Mouse (Mus musculus) kidney, postnatal 36 days (tissue): ENCODE measurements around the gene Akr7a5.
A peak's percentile ranks its signal among the peaks of the same experiment; 100 is the strongest.

Experiments
- DNase-seq, 2 experiments: peaks; one replicate each; pipeline ENCODE4 v3.0.0; 2021 to 2022; ENCODE audit warnings: mixed read lengths in 2 of 2

Gene Akr7a5

DNA sequence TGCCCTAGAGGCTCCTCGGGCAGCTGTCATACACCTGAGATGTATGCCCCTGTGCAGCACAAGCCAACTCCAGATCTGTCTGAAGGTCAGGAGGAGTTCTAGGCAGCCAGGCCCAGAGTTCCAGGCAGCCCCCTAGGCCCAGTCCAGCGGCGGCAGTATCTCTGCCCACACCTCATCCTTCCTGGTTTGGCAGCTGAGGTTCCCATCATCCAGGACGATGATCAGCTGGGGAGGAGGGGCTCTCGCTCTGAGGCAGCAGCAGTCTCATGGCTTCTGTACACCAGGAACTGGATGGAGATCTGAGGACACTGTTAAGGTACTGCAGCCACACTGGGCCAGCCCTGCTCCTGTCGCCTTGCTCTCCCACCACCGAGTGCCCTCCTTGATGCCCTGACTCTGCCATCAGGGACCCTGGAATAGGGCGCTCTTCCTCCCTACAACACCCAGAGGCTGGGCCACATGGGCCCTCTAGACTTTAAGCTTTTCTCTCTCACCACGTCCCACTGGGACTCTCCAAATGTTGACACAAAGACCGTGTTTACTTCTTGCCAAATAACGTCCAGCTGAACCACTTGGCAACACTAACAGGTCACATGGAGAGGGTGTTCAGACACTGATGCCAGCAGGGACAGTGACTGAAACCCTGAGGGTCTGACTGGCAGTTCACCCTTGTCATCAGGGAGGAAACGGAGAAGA, 11.7 kb upstream of the Akr7a5 start:
- no peak for DNase-seq

DNA sequence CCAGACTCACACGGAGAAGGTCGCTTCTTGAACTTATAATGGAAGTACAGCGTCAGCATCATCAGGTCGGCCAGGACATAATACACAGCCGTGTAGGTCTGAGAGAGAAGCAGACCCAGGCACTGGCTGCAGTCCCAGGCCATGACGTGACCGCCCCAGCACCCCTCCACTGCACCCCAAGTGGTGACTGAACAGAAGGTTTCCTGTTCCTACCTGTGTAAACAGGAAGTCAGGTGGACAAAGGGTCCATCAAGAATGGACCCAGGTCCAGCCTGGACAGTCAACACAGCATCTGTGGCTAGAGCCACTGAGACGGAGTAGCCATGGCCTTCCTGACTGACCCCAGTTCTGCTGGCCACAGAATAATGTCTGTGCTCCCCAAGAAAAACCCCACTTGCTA, 8.8 kb upstream of the Akr7a5 start:
- DNase-seq = peak in 1 of 2 experiments; percentile 43

DNA sequence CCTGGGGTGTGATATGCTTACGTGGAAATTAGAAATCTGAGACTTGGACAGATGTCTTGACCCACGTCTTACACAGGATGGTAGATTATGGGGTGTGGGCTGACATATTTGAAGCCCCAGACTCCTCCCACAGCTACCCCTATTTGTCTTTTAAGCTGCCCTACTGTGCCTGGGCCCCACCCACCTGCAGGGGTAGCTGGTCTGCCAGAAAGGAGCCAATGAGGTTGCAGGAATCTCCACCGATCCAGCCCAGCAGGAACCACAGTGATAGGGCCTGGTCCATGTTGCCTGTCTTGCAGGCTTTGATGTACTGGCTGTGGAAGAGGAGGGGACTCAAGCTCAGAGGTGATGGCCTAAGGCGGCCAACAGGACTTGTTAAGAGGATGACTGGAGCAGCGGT, 8.3 kb upstream of the Akr7a5 start:
- DNase-seq = no peak

DNA sequence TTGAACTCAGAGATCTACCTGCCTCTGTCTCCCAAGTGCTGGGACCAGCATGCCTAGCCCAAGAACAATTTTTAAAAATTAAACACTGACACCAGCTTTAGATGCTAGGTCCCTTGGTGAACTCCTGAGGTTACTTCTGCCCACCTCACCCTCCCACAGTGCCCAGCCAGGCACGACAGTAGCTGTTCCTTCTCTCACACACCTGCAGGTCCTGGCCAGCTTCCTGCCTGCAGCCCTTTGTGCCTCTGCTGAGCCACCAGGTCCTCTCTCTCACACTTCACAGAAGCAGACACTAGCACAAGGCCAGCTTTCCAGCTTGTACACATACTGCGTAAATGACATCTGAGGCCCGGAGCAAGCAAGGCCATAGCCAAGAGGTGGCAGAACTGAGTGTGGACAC, 5.0 kb upstream of the Akr7a5 start:
- no peak for DNase-seq

DNA sequence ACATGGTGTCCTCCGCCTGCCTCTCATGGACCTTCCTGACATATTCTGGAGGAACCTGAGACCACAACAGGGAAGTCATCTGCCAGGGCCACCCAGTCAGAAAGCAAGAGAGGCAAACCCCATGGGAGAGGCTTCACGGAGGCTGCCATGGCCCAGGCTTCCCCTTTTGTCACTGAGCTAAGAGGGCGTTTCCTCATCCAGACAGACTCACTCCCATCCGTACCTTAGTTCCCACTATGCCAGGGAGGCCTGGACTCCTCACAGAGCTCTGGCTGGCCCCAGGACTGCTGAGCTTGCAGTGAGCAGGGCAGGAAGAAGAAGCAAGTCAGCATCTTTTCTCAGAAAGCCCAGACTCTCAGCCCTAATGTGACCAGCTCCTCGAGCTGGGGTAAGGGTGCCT, 2.6 kb upstream of the Akr7a5 start:
- peak; percentile 67 to 73 for DNase-seq

DNA sequence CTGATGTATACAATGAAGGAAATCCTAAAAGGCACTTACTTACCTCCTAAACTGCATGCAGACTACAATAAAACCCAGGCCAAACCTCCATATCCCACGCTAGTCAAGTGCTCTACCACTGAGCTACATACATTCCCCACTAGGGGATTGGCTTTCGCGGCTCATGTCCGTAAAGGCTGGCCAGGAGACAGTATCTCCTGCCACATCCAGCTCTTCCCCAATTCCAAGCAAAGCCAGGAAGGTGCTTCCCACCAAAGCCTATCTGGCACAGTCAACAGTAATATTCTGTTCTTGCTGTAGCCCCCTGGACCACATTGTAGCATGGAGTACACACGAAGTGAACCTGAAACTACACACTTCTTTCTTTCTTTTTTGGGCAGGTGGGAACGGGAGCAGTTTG, 893 bp upstream of the Akr7a5 start:
- no peak for DNase-seq

GRCm38 (mm10) chr4:139310899-139311701, 556 bp downstream of the Akr7a5 start:
- peak; percentile 66 to 67 for DNase-seq

- peak; percentile 30 to 45 for DNase-seq
Observed at GRCm38 (mm10) chr4:139311707-139312106, 1.2 kb downstream of the Akr7a5 start.

DNA sequence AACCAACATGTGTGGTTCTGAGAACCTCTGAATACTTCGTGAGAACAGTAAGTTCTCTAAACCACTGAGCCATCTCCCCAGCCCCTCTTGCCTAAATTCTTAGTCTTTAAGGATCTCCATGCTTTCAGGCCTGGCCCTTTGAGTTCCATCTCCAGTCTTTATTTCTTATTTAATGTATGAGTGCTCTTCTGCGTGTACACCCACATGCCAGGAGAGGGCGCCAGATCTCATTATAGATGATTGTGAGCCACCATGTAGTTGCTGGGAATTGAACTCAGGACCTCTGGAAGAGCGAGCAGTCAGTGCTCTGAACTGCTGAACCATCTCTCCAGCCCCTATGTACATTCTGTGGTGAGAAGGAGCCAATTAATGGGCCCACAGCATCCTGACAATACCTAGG, 2.1 kb downstream of the Akr7a5 start:
- peak; percentile 39 to 76 for DNase-seq

GRCm38 (mm10) chr4:139318449-139318848, 7.9 kb downstream of the Akr7a5 start:
- no peak for DNase-seq

DNA sequence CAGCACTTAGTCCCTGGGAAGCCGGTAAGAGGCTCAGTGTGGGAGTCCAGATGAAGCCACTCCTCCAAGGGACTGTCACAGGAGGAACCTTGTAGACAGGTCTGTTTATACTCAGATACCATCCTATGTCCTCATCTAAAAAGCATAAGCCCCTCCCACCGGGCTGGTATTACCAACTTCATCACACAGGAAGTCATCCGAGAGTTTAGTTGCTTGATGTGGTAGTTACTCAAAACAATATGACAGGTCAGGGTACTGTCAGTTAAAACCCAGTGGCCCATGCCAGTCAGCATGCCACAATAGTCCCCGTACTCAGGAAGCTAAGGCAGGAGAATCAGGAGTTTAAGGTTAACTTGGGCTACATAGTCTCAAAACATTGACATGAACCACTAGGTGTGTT, 9.2 kb downstream of the Akr7a5 start:
- DNase-seq = no peak

DNA sequence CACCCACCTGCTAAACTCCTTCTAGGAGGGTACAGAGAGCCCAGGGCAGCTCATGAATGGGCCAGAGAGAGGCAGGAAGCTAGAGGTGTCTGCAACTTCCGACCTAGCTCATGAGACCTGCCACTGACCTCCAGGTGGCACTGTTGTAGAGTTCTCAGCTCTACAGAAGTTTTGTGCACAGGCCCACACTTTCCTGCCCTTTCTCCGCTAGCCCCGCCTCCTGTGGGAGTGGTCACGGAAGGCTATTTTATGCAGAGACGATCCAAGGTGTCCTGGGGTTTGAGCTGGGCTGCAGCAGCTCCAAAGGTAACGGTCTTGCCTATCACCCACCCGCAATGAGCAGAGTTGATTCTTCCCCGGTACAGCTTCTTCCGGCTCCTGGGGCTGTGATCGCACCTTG, 20.1 kb downstream of the Akr7a5 start:
- DNase-seq = peak; percentile 88 to 94

DNA sequence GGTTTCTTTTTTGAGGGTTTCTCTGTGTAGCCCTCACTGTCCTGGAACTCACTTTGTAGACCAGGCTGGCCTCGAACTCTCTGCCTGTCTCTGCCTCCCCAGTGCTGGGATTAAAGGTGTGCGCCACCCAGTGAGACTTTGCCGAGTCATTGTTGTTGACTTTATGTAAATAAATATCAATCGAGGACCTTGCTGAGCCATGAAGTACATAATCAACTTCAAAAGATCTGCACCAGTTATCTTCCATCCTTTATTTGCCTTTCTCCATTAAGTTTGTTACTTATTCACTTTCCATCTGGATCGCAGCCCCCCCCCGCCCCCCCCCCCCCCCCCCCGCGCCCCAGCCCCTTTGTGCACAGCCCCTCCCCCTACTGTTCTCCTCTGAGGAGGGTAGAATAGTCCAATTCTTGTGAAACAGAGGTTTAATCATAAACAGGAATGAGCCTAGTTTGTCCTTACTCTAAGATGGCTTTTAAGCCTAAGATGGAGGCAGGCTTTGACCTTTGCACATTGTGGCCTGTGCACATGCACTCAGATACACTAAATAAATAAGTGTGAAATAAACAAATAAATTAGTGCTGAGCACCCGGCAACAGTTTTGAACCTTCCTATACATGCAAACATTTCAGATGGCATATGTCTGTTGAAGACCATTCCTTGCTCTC, 24.2 kb downstream of the Akr7a5 start:
- peak; percentile 45 to 51 for DNase-seq

DNA sequence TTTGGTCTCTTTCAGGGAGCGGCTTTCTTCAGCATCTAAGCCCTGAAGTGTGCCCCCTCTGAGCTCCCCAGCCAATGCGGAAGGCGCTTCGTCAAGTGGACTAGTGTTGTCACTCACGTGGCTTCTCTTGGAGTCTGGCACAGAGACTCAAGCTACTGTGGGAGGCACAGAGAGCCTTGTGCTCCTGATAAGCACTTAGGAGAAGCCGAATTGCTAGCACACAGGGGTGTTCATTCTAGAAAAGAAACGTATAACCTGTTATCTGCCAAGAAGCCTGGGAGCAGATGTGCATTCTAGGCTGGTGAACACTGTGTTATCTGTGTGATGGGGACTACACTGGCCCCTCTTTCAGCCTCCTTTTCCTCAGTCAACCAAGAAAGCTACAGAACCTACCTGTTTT, 25.0 kb downstream of the Akr7a5 start:
- peak in 1 of 2 experiments; percentile 28 for DNase-seq

- peak; percentile 81 to 96 for DNase-seq
Observed at GRCm38 (mm10) chr4:139336822-139337483, 26.4 kb downstream of the Akr7a5 start.

- DNase-seq = no peak
Observed at GRCm38 (mm10) chr4:139338145-139338544, 27.6 kb downstream of the Akr7a5 start.

DNA sequence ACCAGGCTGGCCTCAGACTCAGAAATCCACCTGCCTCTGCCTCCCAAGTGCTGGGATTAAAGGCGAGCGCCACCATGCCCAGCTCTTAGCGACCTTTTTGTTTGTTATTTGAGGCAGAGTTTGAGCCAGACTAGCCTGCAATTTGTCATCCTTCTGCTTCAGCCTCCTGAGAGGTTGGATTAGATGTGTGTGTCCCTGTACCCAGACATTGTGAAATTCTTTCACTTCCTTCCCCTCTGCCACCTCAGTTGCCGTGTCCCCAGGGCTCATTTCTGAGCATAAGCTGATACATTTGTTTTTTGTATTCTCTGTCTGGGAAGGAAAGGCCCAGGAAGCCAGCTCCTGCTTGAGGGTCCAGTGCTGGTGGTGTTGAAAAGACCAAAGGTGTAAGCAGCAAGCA, 30.3 kb downstream of the Akr7a5 start:
- no peak for DNase-seq

DNA sequence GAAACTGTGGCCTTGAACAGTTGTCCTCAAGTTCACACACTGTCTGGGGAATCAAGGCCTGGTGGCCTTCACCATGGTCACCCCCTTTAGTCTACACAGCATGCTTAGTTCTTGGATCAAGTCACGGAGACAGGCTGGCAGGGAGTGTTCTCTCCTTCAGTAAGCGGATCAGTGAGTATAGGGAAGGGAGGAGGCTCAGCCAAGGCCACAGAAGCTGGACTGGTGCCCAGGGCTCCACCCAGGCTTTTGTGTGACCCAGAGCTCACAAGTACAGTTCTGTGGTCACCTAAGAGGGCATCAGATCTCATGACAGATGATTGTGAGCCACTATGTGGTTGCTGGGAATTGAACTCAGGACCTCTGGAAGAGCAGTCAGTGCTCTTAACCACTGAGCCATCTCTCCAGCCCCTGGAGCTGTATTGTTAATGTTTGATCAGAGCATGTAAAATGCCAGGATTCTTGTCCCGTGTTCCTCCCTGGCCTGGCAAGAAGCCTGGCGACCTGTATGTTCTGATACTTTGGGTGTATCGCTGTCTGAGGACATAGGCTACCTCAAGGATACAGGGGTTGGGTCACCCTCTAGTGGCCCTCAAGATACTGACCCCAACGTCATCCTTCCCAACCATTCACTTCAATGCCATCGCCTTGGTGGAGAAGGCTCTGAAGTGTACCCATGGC, 31.2 kb downstream of the Akr7a5 start:
- peak; percentile 50 to 54 for DNase-seq

GRCm38 (mm10) chr4:139343718-139344117, 33.2 kb downstream of the Akr7a5 start:
- peak; percentile 79 to 84 for DNase-seq

- no peak for DNase-seq
Observed at GRCm38 (mm10) chr4:139345416-139346019, 35.0 kb downstream of the Akr7a5 start.

DNA sequence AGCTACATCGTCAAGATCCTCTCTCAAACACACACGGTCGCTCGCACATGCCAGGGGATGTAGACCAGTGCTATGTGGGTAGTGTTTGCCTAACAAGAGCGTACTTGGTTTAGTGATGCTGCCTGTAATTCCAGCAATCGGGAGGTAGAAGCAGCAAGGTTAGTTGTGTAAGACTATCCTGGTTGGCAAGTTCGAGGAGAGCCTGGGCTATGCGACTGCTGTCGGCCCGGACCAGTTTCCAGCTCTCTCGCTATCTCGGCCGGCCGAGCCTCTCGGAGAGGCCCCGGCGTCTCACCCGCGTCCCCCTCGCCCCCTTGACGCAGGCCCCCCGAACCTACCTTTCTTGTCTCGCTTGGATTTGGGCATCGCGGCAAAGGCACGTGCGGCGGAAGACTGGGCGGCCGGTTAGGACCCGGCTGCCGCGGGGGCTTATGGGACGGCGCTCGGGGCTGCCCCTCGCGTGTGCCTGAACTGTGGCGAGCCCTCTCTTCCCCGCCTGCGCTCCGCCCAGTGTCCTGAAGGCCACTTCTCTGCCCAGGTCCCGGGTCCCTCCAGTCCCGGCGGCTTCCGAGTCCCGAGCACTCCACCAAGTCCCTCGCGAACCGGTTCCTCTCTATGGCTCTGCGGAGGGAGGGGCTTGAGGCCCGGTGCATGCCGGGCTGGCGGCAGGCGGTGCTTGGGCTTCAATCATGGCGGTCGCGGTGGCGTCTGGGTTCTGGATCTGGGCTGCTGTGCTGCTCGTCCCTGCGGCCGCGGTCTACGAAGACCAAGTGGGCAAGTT, 41.6 kb downstream of the Akr7a5 start, which contains the start of the genes Mrto4, Emc1 and Ubr4:
Gene Mrto4 (minus strand): TSS at position 646 of the 781 bp plus-strand sequence.
Gene Emc1 (plus strand): TSS at position 657 of the 781 bp plus-strand sequence.
Gene Ubr4 (plus strand): TSS at position 679 of the 781 bp plus-strand sequence.
- peak; percentile 87 to 92 for DNase-seq
